Mouse (Mus musculus) naive thymus-derived CD4-positive, alpha-beta T cell, adult 2 months (primary cell): ENCODE measurements at regions not wholly inside any gene's neighbourhood (a gene's known extent, or its start where the extent isn't known, plus 50 kb on each side); places are given as distances from the start of the nearest gene placed in this dataset.
"Not testable (repeated sequence)": the region's sequence is repeated elsewhere in the genome, so short reads cannot be mapped to it uniquely, and the experiment has no call there.

ENCODE experiments used
- DNase-seq: peaks from one replicate; pipeline ENCODE4 v3.0.0-alpha.2; 2011; ENCODE audit warnings: low read depth

GRCm38 (mm10) chr2:3864872-3865271, 152.6 kb upstream of the Frmd4a start:
- no peak for DNase-seq

- DNase-seq, result not testable (repeated sequence)
Measured at GRCm38 (mm10) chr2:3866736-3867135, 150.8 kb upstream of the Frmd4a start.

- no peak for DNase-seq
Measured at GRCm38 (mm10) chr2:3869701-3870100, 147.8 kb upstream of the Frmd4a start.

GRCm38 (mm10) chr2:3871748-3872147, 145.8 kb upstream of the Frmd4a start:
- no peak for DNase-seq

- no peak for DNase-seq
Measured at GRCm38 (mm10) chr2:3887000-3887399, 130.5 kb upstream of the Frmd4a start.

- no peak for DNase-seq
Measured at GRCm38 (mm10) chr2:3887845-3888433, 129.6 kb upstream of the Frmd4a start.

- no peak for DNase-seq
Measured at GRCm38 (mm10) chr2:3889381-3889780, 128.1 kb upstream of the Frmd4a start.

- no peak for DNase-seq
Measured at GRCm38 (mm10) chr2:3890462-3890861, 127.1 kb upstream of the Frmd4a start.

GRCm38 (mm10) chr2:3907026-3907425, 110.5 kb upstream of the Frmd4a start:
- DNase-seq, result no peak

GRCm38 (mm10) chr2:3908192-3908591, 109.3 kb upstream of the Frmd4a start:
- DNase-seq, result no peak

GRCm38 (mm10) chr2:3910086-3910891, 107.2 kb upstream of the Frmd4a start:
- DNase-seq, result peak; percentile 58

GRCm38 (mm10) chr2:3915141-3915540, 102.4 kb upstream of the Frmd4a start:
- DNase-seq, result no peak

GRCm38 (mm10) chr2:3916365-3916764, 101.2 kb upstream of the Frmd4a start:
- DNase-seq, result no peak

GRCm38 (mm10) chr2:3918156-3918555, 99.4 kb upstream of the Frmd4a start:
- DNase-seq, result no peak

GRCm38 (mm10) chr2:3919893-3920292, 97.6 kb upstream of the Frmd4a start:
- DNase-seq, result no peak

- DNase-seq, result not testable (repeated sequence)
Measured at GRCm38 (mm10) chr2:3921084-3921483, 96.4 kb upstream of the Frmd4a start.

GRCm38 (mm10) chr2:3922739-3923138, 94.8 kb upstream of the Frmd4a start:
- DNase-seq, result peak; percentile 74

- no peak for DNase-seq
Measured at GRCm38 (mm10) chr2:3924696-3925095, 92.8 kb upstream of the Frmd4a start.

GRCm38 (mm10) chr2:3925199-3925598, 92.3 kb upstream of the Frmd4a start:
- DNase-seq, result peak; percentile 76

GRCm38 (mm10) chr2:3926129-3926528, 91.4 kb upstream of the Frmd4a start:
- no peak for DNase-seq

GRCm38 (mm10) chr2:3927141-3927810, 90.2 kb upstream of the Frmd4a start:
- DNase-seq, result no peak

- no peak for DNase-seq
Measured at GRCm38 (mm10) chr2:3927853-3928252, 89.7 kb upstream of the Frmd4a start.

GRCm38 (mm10) chr2:3930650-3931049, 86.9 kb upstream of the Frmd4a start:
- no peak for DNase-seq
